Mouse (Mus musculus) liver, adult 2 months (tissue): Measurements from ENCODE around the gene Rnf43. TPM values are rescaled to one million over a fixed set of nuclear protein-coding genes. Genes with fewer than 3 reads are reported as not detected.

Source experiments
- DNase-seq: peaks from one replicate; pipeline ENCODE4 v3.0.0-alpha.2; 2011; ENCODE audit warnings: low read depth, low spot score; ENCODE audit errors: extremely low read depth
- H3K27ac ChIP-seq: fragments of 200-500 bp; replicated peaks from 2 replicates; pipeline ENCODE4 v1.5.1; 2012; ENCODE audit warnings: low read depth, mild to moderate bottlenecking, control low read depth, inconsistent platforms, low read length; ENCODE audit not compliant: insufficient read depth
- H3K27me3 ChIP-seq: fragments of 200-500 bp; 2 replicates; pipeline ENCODE4 v1.6.1; 2012; ENCODE audit warnings: mild to moderate bottlenecking, moderate library complexity, low read length, inconsistent platforms; ENCODE audit not compliant: control insufficient read depth, insufficient read depth
- H3K36me3 ChIP-seq: fragments of 200-500 bp; 2 replicates; pipeline ENCODE4 v1.6.1; 2012; ENCODE audit warnings: low read length, inconsistent platforms; ENCODE audit not compliant: control insufficient read depth, insufficient read depth
- H3K4me1 ChIP-seq: fragments of 200-500 bp; 2 replicates; pipeline ENCODE4 v1.6.1; 2011; ENCODE audit warnings: low read length; ENCODE audit not compliant: control insufficient read depth, insufficient read depth
- H3K4me3 ChIP-seq: fragments of 200-500 bp; 2 replicates; pipeline ENCODE4 v1.5.1; 2011; ENCODE audit warnings: low read depth, mild to moderate bottlenecking, control low read depth, low read length, moderate library complexity; ENCODE audit not compliant: insufficient read depth
- H3K79me2 ChIP-seq: fragments of 200-500 bp; 2 replicates; pipeline ENCODE4 v1.6.1; 2012; ENCODE audit warnings: inconsistent platforms, mild to moderate bottlenecking, low read length, moderate library complexity; ENCODE audit not compliant: control insufficient read depth, insufficient read depth
- H3K9ac ChIP-seq: fragments of 200-500 bp; 2 replicates; pipeline ENCODE4 v1.6.1; 2012; ENCODE audit warnings: low read depth, mild to moderate bottlenecking, control low read depth, inconsistent platforms, low read length
- CTCF ChIP-seq: fragments of 200-500 bp; IDR thresholded peaks from 2 replicates; pipeline ENCODE4 v1.5.1; 2011; ENCODE audit warnings: low read depth, low read length, control low read depth
- POLR2A ChIP-seq: fragments of 200-500 bp; IDR thresholded peaks from 2 replicates; pipeline ENCODE4 v1.6.1; 2011; ENCODE audit warnings: low read length, control low read depth; ENCODE audit not compliant: insufficient read depth; ENCODE audit errors: extremely low read depth
- WGBS: fragments of 180-500 bp; shearing (Covaris S2); methylation state at CpG from one replicate; pipeline ENCODE4 v1.1.7; 2018; 5-methylcytosine and 5-hydroxymethylcytosine counted together
- polyA plus RNA-seq: library from polyadenylated mRNA; depleted of rRNA; stranded (reverse); fragments of >200 nt; gene quantifications from 2 replicates; pipeline ENCODE4 v1.2.3, GENCODE M21; 2012
- total RNA-seq: library from RNA; depleted of rRNA; stranded (reverse); fragments of >200 nt; gene quantifications from 2 replicates; pipeline ENCODE4 v1.2.3, GENCODE M21; 2014

Gene Rnf43
- total and polyA plus RNA-seq, 2 experiments = 14.1 to 19.5 TPM

DNA sequence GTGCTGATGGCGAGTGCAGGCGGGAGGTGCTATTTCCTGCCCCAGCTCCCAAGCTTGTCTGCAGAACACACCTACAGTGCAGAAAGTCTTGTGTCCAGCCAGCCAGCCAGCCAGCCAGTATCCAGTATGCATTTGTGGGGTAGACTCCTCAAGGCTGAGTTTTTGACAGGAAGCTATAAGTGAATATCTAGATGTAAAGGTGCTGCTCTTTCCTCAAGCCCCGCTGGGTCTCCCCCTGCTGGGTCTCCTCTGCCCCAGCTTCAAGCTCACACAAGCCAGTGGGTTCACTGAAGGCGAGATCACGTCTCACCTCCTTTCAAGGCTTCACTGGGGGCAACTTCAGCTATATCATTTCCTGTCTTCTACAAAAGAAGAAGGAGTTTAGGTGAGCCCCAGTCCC is 71.8 kb downstream of the Rnf43 start:
- TF ChIP-seq CTCF = no peak
- no peak for TF ChIP-seq POLR2A
- H3K4me1 ChIP-seq = peaks cover 8% of the 10 kb centered on the region; the same call in 1 of the 2 replicates
- H3K4me3 ChIP-seq = no peak overlapping the region
- H3K79me2 ChIP-seq = peaks cover 6% of the 10 kb centered on the region; the same call in 1 of the 2 replicates
- H3K27me3 ChIP-seq = no peaks in the 10 kb centered on the region
- H3K36me3 ChIP-seq = peaks cover 4% of the 10 kb centered on the region
- H3K27ac ChIP-seq = no peak overlapping the region
- no peak overlapping the region for H3K9ac ChIP-seq
- 78% methylated on average over 5 of the region's 5 CpGs for WGBS
- no peak for DNase-seq

DNA sequence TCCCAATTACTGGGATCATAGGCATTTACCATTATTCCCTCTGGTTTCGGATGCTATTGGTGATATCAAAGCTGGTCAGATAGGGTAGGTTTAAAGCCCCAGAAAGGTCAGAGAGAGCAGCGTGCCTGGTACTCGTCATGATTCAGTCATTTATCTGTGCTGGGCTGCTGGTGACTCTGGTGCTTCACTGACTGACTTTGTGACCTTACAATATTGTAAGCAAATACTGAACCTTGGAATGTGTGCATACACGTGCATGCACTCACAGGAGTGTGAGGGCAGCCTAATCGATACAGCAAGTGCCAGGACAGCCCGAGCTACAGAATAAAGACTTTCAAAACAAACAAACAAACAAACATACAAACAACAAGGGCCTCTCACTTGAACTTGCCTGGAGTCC is 73.2 kb downstream of the Rnf43 start:
- H3K79me2 ChIP-seq = peaks cover 6% of the 10 kb centered on the region; the same call in 1 of the 2 replicates
- peak; percentile 78 for DNase-seq
- no peak for TF ChIP-seq CTCF
- no peak for TF ChIP-seq POLR2A
- peak overlapping the region; percentile 27; the same call in 1 of the 2 replicates for H3K27ac ChIP-seq
- peaks cover 8% of the 10 kb centered on the region; the same call in 1 of the 2 replicates for H3K4me1 ChIP-seq
- peaks cover 8% of the 10 kb centered on the region for H3K36me3 ChIP-seq
- no peaks in the 10 kb centered on the region for H3K27me3 ChIP-seq
- no peak overlapping the region for H3K4me3 ChIP-seq
- 24% methylated on average over 6 of the region's 6 CpGs for WGBS
- H3K9ac ChIP-seq = no peak overlapping the region

DNA sequence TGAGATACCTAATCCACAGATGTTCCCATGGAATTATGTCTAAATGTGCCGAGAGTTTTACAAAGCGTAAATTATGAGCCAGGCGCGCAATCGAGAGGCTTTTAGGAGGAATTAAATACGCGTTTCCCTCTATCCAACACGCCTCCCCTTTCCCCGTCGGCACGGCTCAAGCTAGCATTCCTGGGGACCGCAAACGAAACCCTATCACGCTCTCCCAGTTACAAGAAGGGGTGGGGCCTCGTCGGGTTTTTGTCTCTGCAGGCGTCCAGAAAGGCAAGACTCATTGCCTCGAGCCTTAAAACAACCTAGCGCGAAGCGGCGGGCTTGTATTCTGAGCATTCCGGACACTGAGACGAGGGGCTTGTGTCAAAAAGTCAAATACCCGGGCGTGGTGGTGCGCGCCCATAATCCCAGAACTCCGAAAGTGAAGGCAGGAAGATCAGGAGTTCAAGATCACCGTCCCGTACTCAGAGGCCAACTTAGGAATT is 74.2 kb downstream of the Rnf43 start:
- WGBS = 2% methylated on average over 31 of the region's 31 CpGs
- Histone ChIP-seq H3K9ac (peak overlapping the region; percentile 56), H3K79me2 (peaks cover 6% of the 10 kb centered on the region; the same call in 1 of the 2 replicates), H3K4me1 (peaks cover 8% of the 10 kb centered on the region; the same call in 1 of the 2 replicates), H3K27ac (peak overlapping the region; percentile 75), H3K4me3 (peak overlapping the region; percentile 45), H3K27me3 (no peaks in the 10 kb centered on the region), H3K36me3 (peaks cover 6% of the 10 kb centered on the region)
- peak; percentile 58 for DNase-seq
- TF ChIP-seq CTCF = no peak
- no peak for TF ChIP-seq POLR2A

DNA sequence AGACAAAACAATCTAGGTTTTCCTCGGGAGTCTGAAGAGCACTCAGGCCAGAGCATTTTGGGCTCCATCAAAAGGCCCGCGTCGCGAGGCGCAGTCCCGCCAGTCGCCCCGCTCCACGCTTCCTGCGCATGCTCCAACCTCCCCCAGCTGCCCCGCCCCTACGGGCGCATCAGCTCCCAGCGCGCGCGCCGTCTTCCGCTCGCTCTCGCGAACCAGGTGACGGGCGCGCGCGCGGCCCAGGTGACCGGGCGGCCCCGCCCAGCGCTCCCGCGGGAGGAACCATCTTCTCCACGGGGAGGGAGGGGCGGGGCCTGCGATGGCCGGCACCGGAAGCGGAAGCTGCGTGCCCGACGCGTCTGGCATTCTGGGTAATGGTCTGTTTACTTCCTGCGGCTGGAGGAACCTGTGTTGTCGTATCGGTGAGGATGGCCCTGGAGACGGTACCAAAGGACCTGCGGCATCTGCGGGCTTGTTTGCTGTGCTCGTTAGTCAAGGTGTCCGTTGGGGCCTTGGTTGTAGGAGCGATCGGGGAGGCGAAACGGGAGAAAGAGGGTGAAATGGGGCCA is 74.7 kb downstream of the Rnf43 start, which contains the start of gene Supt4a:
TSS of gene Supt4a (plus strand) at position 378 of the 566 bp plus-strand sequence.
- under 1% methylated on average over 57 of the region's 57 CpGs for WGBS
- Histone ChIP-seq H3K4me1 (peaks cover 8% of the 10 kb centered on the region; the same call in 1 of the 2 replicates), H3K9ac (peak within 1 kb of the TSS; percentile 81), H3K36me3 (peaks cover 11% of the 10 kb centered on the region), H3K4me3 (peak within 1 kb of the TSS; percentile 94), H3K27me3 (no peaks in the 10 kb centered on the region), H3K27ac (peak within 1 kb of the TSS; percentile 75), H3K79me2 (peaks cover 6% of the 10 kb centered on the region; the same call in 1 of the 2 replicates)
- DNase-seq = peak; percentile 85
- TF ChIP-seq POLR2A (peak; percentile 83), CTCF (no peak)

DNA sequence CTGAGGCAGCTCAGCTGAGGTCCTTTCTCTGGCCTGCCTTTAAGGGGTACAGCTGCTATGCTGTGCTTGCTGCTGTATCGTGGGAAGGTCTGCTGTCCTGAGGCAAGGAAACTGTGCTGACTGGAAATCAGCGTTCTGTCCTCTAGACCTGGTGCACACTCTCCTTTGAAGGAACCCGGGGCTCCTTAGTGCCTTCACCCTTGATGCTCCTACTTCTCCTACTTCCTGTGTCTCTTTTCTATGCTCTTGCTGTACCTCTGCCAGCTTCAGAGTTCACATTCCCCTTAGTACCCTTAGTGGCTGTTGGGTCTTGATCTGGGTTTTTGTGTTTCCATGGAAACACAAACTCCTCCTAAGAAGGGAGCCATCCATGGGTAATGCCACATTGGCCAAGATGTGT is 81.2 kb downstream of the Rnf43 start:
- Histone ChIP-seq H3K36me3 (peaks cover 16% of the 10 kb centered on the region), H3K9ac (no peak overlapping the region), H3K4me1 (no peaks in the 10 kb centered on the region), H3K4me3 (no peak overlapping the region), H3K79me2 (no peaks in the 10 kb centered on the region), H3K27ac (no peak overlapping the region), H3K27me3 (no peaks in the 10 kb centered on the region)
- WGBS = 94% methylated on average over 3 of the region's 3 CpGs
- TF ChIP-seq POLR2A = no peak
- TF ChIP-seq CTCF = no peak
- no peak for DNase-seq

DNA sequence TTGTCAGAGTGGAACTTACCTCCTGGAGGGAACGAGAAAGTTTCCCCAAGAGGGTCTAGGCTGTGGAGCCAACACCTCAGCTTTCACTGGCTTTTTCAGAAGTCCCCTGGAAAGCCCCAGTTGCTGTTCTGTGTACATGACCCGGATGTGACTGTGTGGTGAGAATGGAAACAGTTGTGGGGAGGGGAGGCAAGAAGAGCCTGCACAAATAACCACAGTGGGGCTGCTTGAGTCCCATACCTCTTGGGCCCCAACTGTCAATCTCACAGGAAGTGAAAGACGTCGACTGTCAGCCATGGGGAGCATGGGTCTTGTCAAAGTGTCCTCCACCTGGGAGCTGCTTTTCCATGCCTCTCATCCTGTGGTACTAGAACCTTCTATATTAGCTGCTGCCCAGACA is 82.4 kb downstream of the Rnf43 start:
- 74% methylated on average over 4 of the region's 4 CpGs for WGBS
- TF ChIP-seq POLR2A (no peak), CTCF (no peak)
- peaks cover 16% of the 10 kb centered on the region for H3K36me3 ChIP-seq

More for the DNA sequence above, 82.4 kb downstream of the Rnf43 start:
- Histone ChIP-seq H3K4me3 (no peak overlapping the region), H3K4me1 (no peaks in the 10 kb centered on the region), H3K27me3 (no peaks in the 10 kb centered on the region), H3K79me2 (no peaks in the 10 kb centered on the region), H3K9ac (no peak overlapping the region), H3K27ac (no peak overlapping the region)
- no peak for DNase-seq
